Mouse (Mus musculus): Measurements from ENCODE around the gene Itga9. TPM values are rescaled to one million over a fixed set of nuclear protein-coding genes. Genes with fewer than 3 reads are reported as not detected.

The Itga9 gene
- total RNA-seq, 1 experiment from 2014 or later, result not detected

- no peak for ATAC-seq (replicated peaks; ENCODE audit: insufficient number of reproducible peaks, low FRiP score, low TSS enrichment, poor library complexity, severe bottlenecking)
Measured at GRCm38 (mm10) chr9:118877365-118878008, 271.0 kb downstream of the Itga9 start.

DNA sequence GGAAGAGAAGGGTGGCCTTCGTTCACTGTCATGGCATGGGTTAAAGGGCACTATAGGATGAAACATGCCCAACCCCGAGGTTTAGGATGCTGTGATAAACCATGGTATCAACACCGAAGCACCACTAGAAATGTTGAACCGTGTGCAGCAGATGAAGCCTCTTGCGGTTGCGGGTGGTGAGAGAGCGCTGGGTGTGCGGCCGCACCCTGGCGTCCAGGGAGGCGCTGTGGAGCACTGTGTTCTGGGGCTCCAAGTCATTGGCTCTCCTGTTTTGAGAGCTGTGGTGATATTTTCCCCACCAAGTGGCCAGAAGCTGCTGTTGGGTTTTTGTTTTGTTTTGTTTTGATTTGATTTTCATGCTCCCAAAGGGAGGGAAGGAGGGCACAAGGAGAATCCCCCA lies 272.1 kb downstream of the Itga9 start:
- ATAC-seq (replicated peaks; ENCODE audit: insufficient number of reproducible peaks, low FRiP score, low TSS enrichment, poor library complexity, severe bottlenecking), result no peak

DNA sequence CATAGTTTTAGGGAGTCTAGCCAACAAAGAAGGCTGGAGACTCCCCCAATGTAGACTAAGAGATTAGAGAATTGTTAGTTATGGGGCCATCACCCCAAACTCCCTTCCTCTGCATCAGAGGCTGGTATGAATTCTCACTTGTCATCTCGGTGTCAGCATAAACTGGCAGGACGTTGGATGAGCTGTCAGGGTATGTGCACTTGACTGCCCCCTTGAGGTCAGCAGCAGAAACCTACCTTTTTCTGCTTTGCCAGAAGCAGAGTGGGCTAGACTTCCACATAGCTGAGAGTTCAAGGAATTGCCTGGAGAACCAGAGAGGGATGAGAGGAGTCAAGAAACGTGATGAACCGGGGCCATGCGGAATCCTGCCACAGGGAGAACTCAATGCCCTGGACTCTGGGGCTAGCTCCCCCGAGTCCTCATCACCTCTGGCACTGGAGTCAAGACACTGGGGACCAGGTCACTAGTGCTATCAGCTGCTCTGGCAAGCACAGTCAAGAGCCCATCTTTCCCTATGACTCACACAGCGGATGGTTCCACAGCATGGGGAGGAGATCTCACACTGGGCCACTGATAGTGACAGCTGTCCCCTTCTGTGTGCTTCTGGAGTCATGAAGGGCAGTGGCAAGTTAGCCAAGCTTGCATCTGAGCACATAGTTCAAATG lies 274.9 kb downstream of the Itga9 start:
- ATAC-seq (replicated peaks; ENCODE audit: insufficient number of reproducible peaks, low FRiP score, low TSS enrichment, poor library complexity, severe bottlenecking), result no peak

DNA sequence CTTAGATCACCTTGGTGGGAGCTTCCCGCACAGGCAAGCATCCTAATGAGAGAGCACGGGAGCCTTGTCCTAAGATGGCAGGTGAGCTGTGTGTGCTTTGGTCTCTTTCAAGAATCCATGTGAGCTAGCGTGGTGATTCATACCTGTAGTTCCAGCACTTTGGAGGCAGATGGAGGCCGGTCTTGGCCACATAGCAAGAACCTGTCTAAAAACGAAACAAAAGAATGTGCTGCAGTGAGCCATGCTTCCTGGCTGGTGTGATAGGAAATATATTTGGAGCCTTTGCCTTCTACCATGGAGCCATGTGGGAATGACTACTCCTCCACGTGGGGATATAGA lies 275.4 kb downstream of the Itga9 start:
- no peak for ATAC-seq (replicated peaks; ENCODE audit: insufficient number of reproducible peaks, low FRiP score, low TSS enrichment, poor library complexity, severe bottlenecking)

- no peak for ATAC-seq (replicated peaks; ENCODE audit: insufficient number of reproducible peaks, low FRiP score, low TSS enrichment, poor library complexity, severe bottlenecking)
Measured at GRCm38 (mm10) chr9:118883150-118883549, 276.7 kb downstream of the Itga9 start.

DNA sequence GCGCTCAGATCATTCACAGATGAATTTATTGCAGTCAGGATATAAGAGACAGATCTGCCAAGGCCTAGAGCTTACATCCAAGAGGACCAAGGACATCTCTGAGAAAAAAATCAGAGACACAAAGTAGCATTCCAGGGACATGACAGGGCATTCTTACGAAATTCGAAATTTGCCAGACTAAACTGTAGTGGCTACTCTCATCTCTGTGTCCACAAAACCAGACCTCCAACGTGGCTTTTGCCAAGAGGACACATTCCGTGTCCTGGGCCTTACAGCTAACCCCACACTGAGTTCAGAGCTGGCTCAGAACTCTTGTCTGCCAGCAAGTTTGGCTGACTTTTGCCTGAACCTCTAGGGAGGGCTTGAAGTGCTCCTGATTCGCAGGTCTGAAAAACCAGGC lies 279.3 kb downstream of the Itga9 start:
- ATAC-seq (replicated peaks; ENCODE audit: insufficient number of reproducible peaks, low FRiP score, low TSS enrichment, poor library complexity, severe bottlenecking), result no peak

DNA sequence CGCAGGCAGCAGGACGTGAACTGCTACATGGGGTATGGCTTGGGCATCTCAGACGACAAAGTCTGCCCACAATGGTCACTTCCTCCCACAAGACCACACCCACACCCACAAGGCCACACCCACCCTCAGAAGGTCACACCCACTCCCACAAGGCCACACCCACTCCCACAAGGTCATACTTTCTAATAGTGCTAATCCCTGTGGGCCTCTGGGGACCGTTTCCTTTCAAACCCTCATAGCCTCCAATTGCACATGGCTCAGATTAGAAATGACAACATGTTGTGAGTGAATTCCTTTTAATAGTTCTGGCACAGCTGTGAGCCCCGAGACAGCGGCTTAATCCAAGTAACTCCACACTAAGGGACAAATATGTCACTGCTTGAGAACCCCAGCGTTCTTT lies 280.7 kb downstream of the Itga9 start:
- ATAC-seq (replicated peaks; ENCODE audit: insufficient number of reproducible peaks, low FRiP score, low TSS enrichment, poor library complexity, severe bottlenecking), result no peak

GRCm38 (mm10) chr9:118887734-118888133 lies 281.2 kb downstream of the Itga9 start:
- no peak for ATAC-seq (replicated peaks; ENCODE audit: insufficient number of reproducible peaks, low FRiP score, low TSS enrichment, poor library complexity, severe bottlenecking)

DNA sequence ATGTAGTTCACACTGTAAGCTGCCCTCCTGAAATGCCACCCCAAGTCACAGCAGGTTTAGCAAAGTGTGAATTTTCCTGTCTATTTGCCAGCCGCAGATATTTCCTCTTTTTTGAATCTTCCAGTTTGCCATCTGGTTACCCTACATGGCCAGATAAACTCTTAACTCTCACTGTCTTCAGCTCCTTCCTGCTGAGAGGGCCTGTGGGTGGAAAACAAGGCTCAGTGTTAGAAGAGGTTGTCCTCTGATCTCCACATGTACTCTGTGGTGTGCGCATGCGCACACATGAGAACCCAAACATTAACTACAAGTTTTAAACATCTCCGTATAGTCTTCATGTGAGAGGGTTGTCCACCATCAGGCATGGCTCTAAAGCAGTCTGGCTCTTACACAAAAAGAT lies 283.7 kb downstream of the Itga9 start:
- ATAC-seq (replicated peaks; ENCODE audit: insufficient number of reproducible peaks, low FRiP score, low TSS enrichment, poor library complexity, severe bottlenecking), result no peak

DNA sequence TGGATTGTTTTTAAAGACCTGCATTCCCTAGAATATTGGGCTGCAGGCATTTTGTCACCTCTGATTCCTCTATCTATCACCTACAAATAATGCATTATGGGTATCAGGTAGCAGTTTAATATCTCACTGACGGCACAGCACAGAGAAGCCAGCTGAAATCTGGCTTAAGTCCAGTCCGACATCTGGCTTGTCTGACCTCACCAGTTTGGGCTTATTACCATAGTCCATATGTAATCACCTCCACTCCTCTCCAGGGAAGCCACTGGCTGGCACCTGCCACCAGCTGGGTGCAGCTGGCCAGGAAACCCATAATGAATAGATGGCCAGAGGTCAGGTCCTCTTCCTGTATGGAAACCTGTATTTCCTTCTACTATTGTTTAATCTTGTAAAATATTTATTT lies 284.2 kb downstream of the Itga9 start:
- ATAC-seq (replicated peaks; ENCODE audit: insufficient number of reproducible peaks, low FRiP score, low TSS enrichment, poor library complexity, severe bottlenecking), result no peak

GRCm38 (mm10) chr9:118891068-118891467 lies 284.6 kb downstream of the Itga9 start:
- no peak for ATAC-seq (replicated peaks; ENCODE audit: insufficient number of reproducible peaks, low FRiP score, low TSS enrichment, poor library complexity, severe bottlenecking)

DNA sequence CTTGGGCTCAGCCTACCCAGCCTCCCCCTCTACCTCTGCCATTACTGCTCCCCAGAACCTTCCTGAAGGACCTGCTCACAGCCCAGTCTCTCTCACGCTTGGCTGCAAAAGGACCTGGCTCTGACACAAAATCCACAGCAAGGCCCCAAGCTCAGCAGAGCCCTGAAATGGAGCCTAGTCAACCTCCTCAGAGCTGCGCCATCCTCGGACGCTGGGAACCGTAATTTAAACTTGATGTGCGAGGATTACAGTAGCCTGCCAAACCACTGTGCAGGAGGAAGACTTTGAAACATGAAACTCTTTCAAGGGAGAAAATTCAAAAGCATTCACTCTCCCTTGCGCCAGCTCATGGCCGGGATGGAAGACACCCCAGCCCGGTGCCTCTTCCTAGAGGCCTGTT lies 285.1 kb downstream of the Itga9 start:
- no peak for ATAC-seq (replicated peaks; ENCODE audit: insufficient number of reproducible peaks, low FRiP score, low TSS enrichment, poor library complexity, severe bottlenecking)

- no peak for ATAC-seq (replicated peaks; ENCODE audit: insufficient number of reproducible peaks, low FRiP score, low TSS enrichment, poor library complexity, severe bottlenecking)
Measured at GRCm38 (mm10) chr9:118895101-118895500, 288.6 kb downstream of the Itga9 start.

GRCm38 (mm10) chr9:118900677-118901076 lies 294.2 kb downstream of the Itga9 start:
- ATAC-seq (replicated peaks; ENCODE audit: insufficient number of reproducible peaks, low FRiP score, low TSS enrichment, poor library complexity, severe bottlenecking), result no peak

DNA sequence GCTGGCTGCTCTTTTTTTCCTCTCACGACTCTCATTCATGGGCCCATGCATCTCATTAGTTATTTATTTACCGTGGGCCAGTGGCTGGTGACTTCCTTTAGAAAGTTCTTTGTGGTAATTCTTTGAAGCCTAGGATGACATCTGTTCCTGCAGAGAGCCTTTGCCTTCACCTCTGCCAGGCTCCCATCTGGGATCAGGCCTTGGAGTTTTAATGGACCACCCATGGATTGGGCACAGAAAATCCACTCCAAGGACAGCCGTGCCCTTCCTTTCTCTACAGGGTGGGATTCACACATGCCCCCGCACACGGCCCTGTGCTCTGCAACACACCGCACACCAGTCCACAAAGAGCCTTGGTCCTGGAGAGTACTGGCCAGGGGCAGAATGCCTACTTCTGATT lies 295.4 kb downstream of the Itga9 start:
- ATAC-seq (replicated peaks; ENCODE audit: insufficient number of reproducible peaks, low FRiP score, low TSS enrichment, poor library complexity, severe bottlenecking), result no peak

- 0 out of 2 replicates have a peak, but pooled peaks have one; percentile 56 for ATAC-seq (replicated peaks; ENCODE audit: insufficient number of reproducible peaks, low FRiP score, low TSS enrichment, poor library complexity, severe bottlenecking)
Measured at GRCm38 (mm10) chr9:118907934-118908620, 301.6 kb downstream of the Itga9 start.

- peak; percentile 60; the same call in 1 of the 2 replicates for ATAC-seq (replicated peaks; ENCODE audit: insufficient number of reproducible peaks, low FRiP score, low TSS enrichment, poor library complexity, severe bottlenecking)
Measured at GRCm38 (mm10) chr9:118913048-118913447, 306.6 kb downstream of the Itga9 start.

GRCm38 (mm10) chr9:118913613-118914012 lies 307.1 kb downstream of the Itga9 start:
- no peak for ATAC-seq (replicated peaks; ENCODE audit: insufficient number of reproducible peaks, low FRiP score, low TSS enrichment, poor library complexity, severe bottlenecking)

DNA sequence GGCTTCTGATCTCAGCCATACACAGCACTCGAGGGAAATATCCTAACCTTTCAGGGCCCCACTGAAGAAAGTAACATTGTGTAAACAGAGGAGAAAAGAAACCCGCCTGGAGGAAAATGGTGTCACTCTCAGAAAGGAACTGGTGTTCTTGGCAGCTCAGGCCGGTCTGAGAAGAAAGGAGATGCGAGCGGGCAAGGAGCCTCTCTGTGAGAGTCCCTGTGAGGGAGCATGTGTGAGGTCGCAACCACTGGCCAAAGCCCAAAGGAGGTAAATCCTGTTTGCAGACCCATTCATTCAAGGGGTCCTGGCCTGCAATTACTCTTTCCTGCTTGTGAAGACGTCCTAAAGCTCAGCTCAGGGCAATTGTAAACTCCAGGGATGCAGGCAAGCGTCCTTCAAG lies 308.1 kb downstream of the Itga9 start:
- no peak for ATAC-seq (replicated peaks; ENCODE audit: insufficient number of reproducible peaks, low FRiP score, low TSS enrichment, poor library complexity, severe bottlenecking)

- ATAC-seq (replicated peaks; ENCODE audit: insufficient number of reproducible peaks, low FRiP score, low TSS enrichment, poor library complexity, severe bottlenecking), result no peak
Measured at GRCm38 (mm10) chr9:118915290-118915689, 308.8 kb downstream of the Itga9 start.
